Mouse (Mus musculus): ENCODE results near the gene Crtc1. TPM values are rescaled to one million over a fixed set of nuclear protein-coding genes. Genes with fewer than 3 reads are reported as not detected.

Crtc1 gene
- polyA plus RNA-seq, 1 experiment from 2014 or later, result 23.9 TPM

- no peaks in the 10 kb centered on the region for H3K9me3 ChIP-seq (replicated peaks; ENCODE audit: control insufficient read depth, low read length)
- no peak for DNase-seq (ENCODE audit: low spot score)
These were observed 26.9 kb upstream of the Crtc1 start for GRCm38 (mm10) chr8:70466305-70466704.

GRCm38 (mm10) chr8:70465701-70466100, 26.3 kb upstream of the Crtc1 start:
- DNase-seq (ENCODE audit: low spot score) (no peak), ATAC-seq (no peak)
- Histone ChIP-seq H3K4me2 (ENCODE audit: low read length) (no peak overlapping the region), H3K4me1 (ENCODE audit: control insufficient read depth, insufficient read depth, low read length) (no peaks in the 10 kb centered on the region), H3K9me3 (replicated peaks; ENCODE audit: control insufficient read depth, low read length) (no peaks in the 10 kb centered on the region), H3K36me3 (ENCODE audit: control insufficient read depth, insufficient read depth, low read length) (no peaks in the 10 kb centered on the region), H3K4me3 (ENCODE audit: low read depth, low read length) (no peak overlapping the region), H3K27me3 (replicated peaks; ENCODE audit: control insufficient read depth, insufficient read depth, low read length) (no peaks in the 10 kb centered on the region), H3K27ac (ENCODE audit: low read depth, low read length) (no peak overlapping the region), H3K9ac (ENCODE audit: low read length) (no peak overlapping the region)
- WGBS, result 90% methylated on average over 4 of the region's 4 CpGs

More at GRCm38 (mm10) chr8:70466305-70466704, 26.9 kb upstream of the Crtc1 start:
- Histone ChIP-seq H3K4me2 (ENCODE audit: low read length) (no peak overlapping the region), H3K4me1 (ENCODE audit: control insufficient read depth, insufficient read depth, low read length) (no peaks in the 10 kb centered on the region), H3K36me3 (ENCODE audit: control insufficient read depth, insufficient read depth, low read length) (no peaks in the 10 kb centered on the region), H3K27me3 (replicated peaks; ENCODE audit: control insufficient read depth, insufficient read depth, low read length) (no peaks in the 10 kb centered on the region), H3K4me3 (ENCODE audit: low read depth, low read length) (no peak overlapping the region), H3K9ac (ENCODE audit: low read length) (no peak overlapping the region), H3K27ac (ENCODE audit: low read depth, low read length) (no peak overlapping the region)
- ATAC-seq, result no peak
- 80% methylated on average over 4 of the region's 4 CpGs for WGBS

GRCm38 (mm10) chr8:70464162-70464561, 24.8 kb upstream of the Crtc1 start:
- Histone ChIP-seq H3K27ac (ENCODE audit: low read depth, low read length) (no peak overlapping the region), H3K4me3 (ENCODE audit: low read depth, low read length) (no peak overlapping the region), H3K36me3 (ENCODE audit: control insufficient read depth, insufficient read depth, low read length) (no peaks in the 10 kb centered on the region), H3K9ac (ENCODE audit: low read length) (no peak overlapping the region), H3K27me3 (replicated peaks; ENCODE audit: control insufficient read depth, insufficient read depth, low read length) (no peaks in the 10 kb centered on the region), H3K4me1 (ENCODE audit: control insufficient read depth, insufficient read depth, low read length) (no peaks in the 10 kb centered on the region), H3K9me3 (replicated peaks; ENCODE audit: control insufficient read depth, low read length) (no peaks in the 10 kb centered on the region), H3K4me2 (ENCODE audit: low read length) (no peak overlapping the region)
- WGBS, result 94% methylated on average over 6 of the region's 6 CpGs
- DNase-seq (ENCODE audit: low spot score) (no peak), ATAC-seq (no peak)

- Histone ChIP-seq H3K36me3 (ENCODE audit: control insufficient read depth, insufficient read depth, low read length) (no peaks in the 10 kb centered on the region), H3K27me3 (replicated peaks; ENCODE audit: control insufficient read depth, insufficient read depth, low read length) (no peaks in the 10 kb centered on the region), H3K27ac (ENCODE audit: low read depth, low read length) (no peak overlapping the region), H3K9ac (ENCODE audit: low read length) (no peak overlapping the region), H3K4me2 (ENCODE audit: low read length) (no peak overlapping the region), H3K4me1 (ENCODE audit: control insufficient read depth, insufficient read depth, low read length) (no peaks in the 10 kb centered on the region), H3K4me3 (ENCODE audit: low read depth, low read length) (no peak overlapping the region), H3K9me3 (replicated peaks; ENCODE audit: control insufficient read depth, low read length) (no peaks in the 10 kb centered on the region)
- 69% methylated on average over 4 of the region's 4 CpGs for WGBS
- no peak for DNase-seq (ENCODE audit: low spot score)
- no peak; the same call in 1 of the 2 replicates for ATAC-seq
These were observed 23.9 kb upstream of the Crtc1 start for GRCm38 (mm10) chr8:70463306-70463705.

- ATAC-seq, result no peak
- Histone ChIP-seq H3K4me3 (ENCODE audit: low read depth, low read length) (no peak overlapping the region), H3K4me2 (ENCODE audit: low read length) (no peak overlapping the region), H3K27me3 (replicated peaks; ENCODE audit: control insufficient read depth, insufficient read depth, low read length) (no peaks in the 10 kb centered on the region), H3K9me3 (replicated peaks; ENCODE audit: control insufficient read depth, low read length) (no peaks in the 10 kb centered on the region), H3K36me3 (ENCODE audit: control insufficient read depth, insufficient read depth, low read length) (no peaks in the 10 kb centered on the region), H3K4me1 (ENCODE audit: control insufficient read depth, insufficient read depth, low read length) (no peaks in the 10 kb centered on the region), H3K27ac (ENCODE audit: low read depth, low read length) (no peak overlapping the region), H3K9ac (ENCODE audit: low read length) (no peak overlapping the region)
- 89% methylated on average over 8 of the region's 8 CpGs for WGBS
- no peak for DNase-seq (ENCODE audit: low spot score)
These were observed 23.1 kb upstream of the Crtc1 start for GRCm38 (mm10) chr8:70462516-70462813.

- no peak overlapping the region for H3K9ac ChIP-seq (ENCODE audit: low read length)
These were observed 22.6 kb upstream of the Crtc1 start for GRCm38 (mm10) chr8:70461765-70462515.

GRCm38 (mm10) chr8:70460606-70461005, 21.2 kb upstream of the Crtc1 start:
- Histone ChIP-seq H3K27me3 (replicated peaks; ENCODE audit: control insufficient read depth, insufficient read depth, low read length) (no peaks in the 10 kb centered on the region), H3K4me1 (ENCODE audit: control insufficient read depth, insufficient read depth, low read length) (no peaks in the 10 kb centered on the region), H3K4me3 (ENCODE audit: low read depth, low read length) (no peak overlapping the region), H3K36me3 (ENCODE audit: control insufficient read depth, insufficient read depth, low read length) (no peaks in the 10 kb centered on the region), H3K27ac (ENCODE audit: low read depth, low read length) (no peak overlapping the region), H3K9ac (ENCODE audit: low read length) (no peak overlapping the region), H3K9me3 (replicated peaks; ENCODE audit: control insufficient read depth, low read length) (no peaks in the 10 kb centered on the region), H3K4me2 (ENCODE audit: low read length) (no peak overlapping the region)
- no peak for DNase-seq (ENCODE audit: low spot score)
- ATAC-seq, result no peak
- 83% methylated on average over 9 of the region's 9 CpGs for WGBS

More at GRCm38 (mm10) chr8:70461765-70462515, 22.6 kb upstream of the Crtc1 start:
- Histone ChIP-seq H3K36me3 (ENCODE audit: control insufficient read depth, insufficient read depth, low read length) (no peaks in the 10 kb centered on the region), H3K4me1 (ENCODE audit: control insufficient read depth, insufficient read depth, low read length) (no peaks in the 10 kb centered on the region), H3K4me3 (ENCODE audit: low read depth, low read length) (no peak overlapping the region), H3K27me3 (replicated peaks; ENCODE audit: control insufficient read depth, insufficient read depth, low read length) (no peaks in the 10 kb centered on the region), H3K9me3 (replicated peaks; ENCODE audit: control insufficient read depth, low read length) (no peaks in the 10 kb centered on the region), H3K4me2 (ENCODE audit: low read length) (no peak overlapping the region), H3K27ac (ENCODE audit: low read depth, low read length) (no peak overlapping the region)
- DNase-seq (ENCODE audit: low spot score) (no peak), ATAC-seq (no peak)
- 93% methylated on average over 16 of the region's 16 CpGs for WGBS

- DNase-seq (ENCODE audit: low spot score), result no peak
- Histone ChIP-seq H3K9me3 (replicated peaks; ENCODE audit: control insufficient read depth, low read length) (no peaks in the 10 kb centered on the region), H3K36me3 (ENCODE audit: control insufficient read depth, insufficient read depth, low read length) (no peaks in the 10 kb centered on the region), H3K4me2 (ENCODE audit: low read length) (no peak overlapping the region), H3K9ac (ENCODE audit: low read length) (no peak overlapping the region), H3K4me1 (ENCODE audit: control insufficient read depth, insufficient read depth, low read length) (no peaks in the 10 kb centered on the region), H3K27ac (ENCODE audit: low read depth, low read length) (no peak overlapping the region), H3K27me3 (replicated peaks; ENCODE audit: control insufficient read depth, insufficient read depth, low read length) (no peaks in the 10 kb centered on the region), H3K4me3 (ENCODE audit: low read depth, low read length) (no peak overlapping the region)
- WGBS, result 87% methylated on average over 5 of the region's 5 CpGs
- ATAC-seq, result no peak
These were observed 20.8 kb upstream of the Crtc1 start for GRCm38 (mm10) chr8:70460199-70460598.

- Histone ChIP-seq H3K27me3 (replicated peaks; ENCODE audit: control insufficient read depth, insufficient read depth, low read length) (no peaks in the 10 kb centered on the region), H3K4me1 (ENCODE audit: control insufficient read depth, insufficient read depth, low read length) (no peaks in the 10 kb centered on the region), H3K4me2 (ENCODE audit: low read length) (no peak overlapping the region), H3K4me3 (ENCODE audit: low read depth, low read length) (no peak overlapping the region), H3K27ac (ENCODE audit: low read depth, low read length) (no peak overlapping the region), H3K36me3 (ENCODE audit: control insufficient read depth, insufficient read depth, low read length) (no peaks in the 10 kb centered on the region), H3K9me3 (replicated peaks; ENCODE audit: control insufficient read depth, low read length) (no peaks in the 10 kb centered on the region), H3K9ac (ENCODE audit: low read length) (no peak overlapping the region)
- no peak for DNase-seq (ENCODE audit: low spot score)
- 95% methylated on average over 2 of the region's 2 CpGs for WGBS
- no peak for ATAC-seq
These were observed 20.3 kb upstream of the Crtc1 start for GRCm38 (mm10) chr8:70459636-70460035.

Measured in forebrain, embryonic 14.5 days (tissue).